Mouse (Mus musculus) R1 (cell line): ENCODE data around the gene Hdgfl2.
"Not testable (repeated sequence)": the region's sequence is repeated elsewhere in the genome, so short reads cannot be mapped to it uniquely, and the experiment has no call there.

Experiments used
- DNase-seq: peaks from one replicate; pipeline ENCODE4 v3.0.0-alpha.2; 2018; ENCODE audit warnings: low read depth, low spot score

Hdgfl2 gene

DNA sequence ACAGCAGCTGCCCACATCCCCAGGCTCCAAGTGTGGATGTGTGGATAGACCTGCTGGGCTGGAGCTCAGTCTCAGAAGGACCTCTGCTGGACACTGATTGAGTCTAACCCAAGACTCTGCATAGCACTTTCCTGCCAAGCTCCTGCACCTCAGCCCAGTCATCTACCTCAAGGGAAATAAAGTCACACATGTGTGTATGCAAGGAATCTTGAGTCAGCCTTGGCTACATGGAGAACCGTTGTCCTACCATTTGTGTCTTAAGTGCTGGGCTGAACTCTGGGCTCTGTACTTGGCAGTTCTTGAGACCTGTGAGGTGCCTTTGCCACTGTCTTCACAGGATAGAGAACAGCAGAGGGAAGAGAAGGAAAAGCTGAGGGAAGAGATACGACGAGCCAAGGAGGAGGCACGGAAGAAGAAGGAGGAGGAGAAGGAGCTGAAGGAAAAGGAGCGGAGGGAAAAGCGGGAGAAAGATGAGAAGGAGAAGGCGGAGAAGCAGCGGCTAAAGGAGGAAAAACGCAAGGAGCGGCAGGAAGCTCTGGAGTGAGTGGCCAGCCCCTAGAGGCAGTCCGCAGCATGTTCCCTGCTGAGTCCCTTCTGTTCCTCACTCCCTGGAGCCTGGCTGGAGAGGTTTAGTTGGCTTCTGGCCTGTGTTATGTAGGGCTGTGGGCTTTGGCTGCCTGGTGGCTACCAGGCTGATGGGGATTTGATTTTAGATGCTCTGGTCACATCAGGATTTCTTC lies 21.9 kb upstream of the Hdgfl2 start:
- DNase-seq = peak; percentile 31

DNA sequence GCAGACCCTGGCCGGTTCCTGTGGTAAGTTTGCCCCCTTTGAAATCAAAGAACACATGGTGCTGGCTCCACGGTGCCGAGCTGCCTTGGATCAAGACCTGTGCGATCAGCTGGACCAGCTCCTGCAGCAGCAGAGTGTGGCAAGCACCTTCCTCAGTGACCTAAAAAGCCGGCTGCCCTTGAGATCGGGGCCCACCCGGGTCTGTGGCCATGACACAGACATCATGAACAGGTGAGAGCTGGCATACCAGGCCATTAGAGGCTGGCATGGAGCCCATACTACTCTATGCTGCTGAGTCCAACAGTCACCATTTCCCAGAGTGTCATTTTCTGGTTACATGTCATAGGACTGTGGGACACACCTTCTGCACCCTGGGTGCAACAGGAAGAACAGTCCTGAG lies 17.4 kb upstream of the Hdgfl2 start:
- DNase-seq = no peak

DNA sequence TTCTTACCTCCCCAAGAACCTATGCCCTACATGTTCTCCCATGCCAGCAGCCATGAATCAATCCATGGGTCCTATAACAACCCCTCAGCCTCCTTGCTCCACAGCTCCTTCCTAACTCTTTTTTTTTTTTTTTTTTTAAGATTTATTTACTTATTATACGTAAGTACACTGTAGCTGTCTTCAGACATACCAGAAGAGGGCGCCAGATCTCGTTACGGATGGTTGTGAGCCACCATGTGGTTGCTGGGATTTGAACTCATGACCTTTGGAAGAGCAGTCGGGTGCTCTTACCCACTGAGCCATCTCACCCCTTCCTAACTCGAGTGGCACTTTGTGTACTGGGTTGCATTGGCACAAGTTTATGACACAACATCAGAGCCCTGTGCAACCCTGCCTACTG lies 13.7 kb upstream of the Hdgfl2 start:
- peak; percentile 39 for DNase-seq

DNA sequence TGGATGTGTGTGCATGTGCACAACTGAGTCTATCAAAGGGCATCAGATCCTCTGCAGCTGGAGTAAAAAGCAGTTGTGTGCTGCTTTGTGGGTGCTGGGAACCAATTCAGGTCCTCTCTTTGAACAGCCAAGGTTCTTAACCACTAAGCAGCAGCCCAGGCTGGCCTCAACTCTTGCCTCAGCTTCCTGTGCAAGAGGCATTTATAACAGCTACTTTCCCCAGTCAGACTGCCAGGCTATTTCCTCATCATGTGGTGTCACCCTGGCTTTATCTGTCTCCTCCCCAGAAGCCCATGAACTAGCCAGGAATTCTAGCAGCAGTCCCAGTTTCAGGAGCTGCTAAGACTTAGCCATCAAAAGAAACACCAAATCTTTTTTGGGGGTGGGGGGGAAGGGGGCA lies 13.0 kb upstream of the Hdgfl2 start:
- no peak for DNase-seq

DNA sequence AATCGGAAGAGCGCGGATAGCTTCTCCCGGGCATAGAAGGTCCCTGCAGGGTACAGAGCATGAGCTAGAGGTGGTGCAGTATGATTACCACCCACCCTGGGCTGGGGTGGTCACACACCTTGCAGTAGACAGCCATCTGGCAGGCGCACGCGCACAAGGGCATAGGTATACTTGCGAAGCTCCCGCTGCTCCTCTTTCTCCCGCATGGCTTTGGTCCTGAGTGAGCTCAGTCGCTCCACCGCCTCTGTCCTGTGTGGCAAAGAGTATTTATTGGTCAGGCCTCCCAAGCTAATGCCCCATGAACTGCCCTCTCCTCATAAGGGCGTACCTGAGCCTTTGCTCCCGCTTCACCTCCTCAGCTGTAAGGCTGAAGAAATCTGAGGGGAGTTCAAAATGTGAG lies 10.4 kb upstream of the Hdgfl2 start:
- DNase-seq = peak; percentile 29

DNA sequence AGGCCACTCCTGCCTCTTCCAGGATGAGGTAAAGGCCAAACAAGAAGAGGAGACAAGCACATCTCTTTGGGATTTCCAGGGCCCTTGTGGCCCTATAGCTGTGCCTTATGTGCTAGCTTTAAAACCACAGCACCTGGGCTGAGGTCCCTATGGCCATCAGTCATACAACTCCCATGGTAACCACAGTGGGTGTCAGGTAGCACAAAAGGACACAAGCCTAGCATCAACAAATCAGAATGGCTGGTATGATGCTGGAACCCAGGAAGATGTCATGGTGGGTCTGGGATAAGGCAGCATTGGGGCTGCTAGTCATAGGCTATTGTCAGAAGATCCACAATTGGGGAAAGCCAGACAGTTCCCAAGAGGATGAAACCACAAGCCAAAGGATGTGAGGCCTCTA lies 8.3 kb upstream of the Hdgfl2 start:
- DNase-seq = no peak

DNA sequence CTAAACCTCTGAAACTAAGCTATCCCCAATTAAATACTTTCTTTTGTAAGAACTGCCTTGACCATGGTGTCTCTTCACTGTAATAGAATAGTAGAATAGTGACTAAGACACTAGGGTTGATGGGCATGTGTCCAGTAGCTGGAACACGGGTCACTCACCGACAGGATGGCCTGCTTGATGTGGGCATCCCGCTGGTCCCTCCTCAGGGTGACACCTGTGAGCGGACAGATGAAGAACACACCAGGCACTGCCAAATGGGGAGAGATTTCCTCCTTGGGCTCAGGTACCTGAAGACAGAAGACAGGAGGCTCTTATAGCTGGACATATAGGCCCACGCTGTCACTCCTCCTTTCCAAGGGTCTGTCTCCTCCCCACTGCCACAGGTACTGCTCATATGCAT lies 7.2 kb upstream of the Hdgfl2 start:
- DNase-seq = no peak

DNA sequence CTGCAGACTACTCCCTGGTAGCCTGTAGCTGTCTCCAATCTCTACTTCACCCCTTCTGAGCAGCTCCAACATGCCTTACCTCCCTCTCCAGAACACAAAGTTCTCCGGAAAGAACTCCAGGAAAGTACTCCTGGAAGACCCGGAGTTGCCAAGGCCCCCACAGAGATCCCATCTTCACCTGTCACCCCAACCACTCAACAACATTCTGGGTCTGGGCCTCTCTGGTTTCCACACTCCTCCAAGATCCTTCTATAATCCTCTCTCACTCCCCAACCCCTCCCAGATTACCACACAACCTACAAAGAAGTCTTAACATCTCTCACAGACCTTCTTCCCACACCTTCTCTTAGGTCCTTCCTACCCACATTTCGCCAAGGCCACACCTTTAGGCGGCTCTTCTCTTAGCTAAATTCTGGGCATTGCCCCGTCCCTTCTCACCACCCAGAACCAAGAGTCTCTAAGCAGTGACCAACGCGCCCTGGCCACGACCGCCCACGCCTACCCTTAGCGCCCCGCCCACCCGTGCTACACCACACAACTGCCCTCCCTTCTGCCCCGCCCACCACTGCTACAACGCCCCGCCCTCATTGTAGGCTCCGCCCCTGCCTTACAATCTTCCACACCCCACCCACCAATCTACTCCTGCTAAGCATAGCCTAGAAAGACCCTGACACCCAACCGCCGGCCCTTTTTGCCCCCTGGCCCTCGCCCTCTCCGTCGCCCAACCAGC lies 5.2 kb upstream of the Hdgfl2 start:
- DNase-seq = peak; percentile 93

DNA sequence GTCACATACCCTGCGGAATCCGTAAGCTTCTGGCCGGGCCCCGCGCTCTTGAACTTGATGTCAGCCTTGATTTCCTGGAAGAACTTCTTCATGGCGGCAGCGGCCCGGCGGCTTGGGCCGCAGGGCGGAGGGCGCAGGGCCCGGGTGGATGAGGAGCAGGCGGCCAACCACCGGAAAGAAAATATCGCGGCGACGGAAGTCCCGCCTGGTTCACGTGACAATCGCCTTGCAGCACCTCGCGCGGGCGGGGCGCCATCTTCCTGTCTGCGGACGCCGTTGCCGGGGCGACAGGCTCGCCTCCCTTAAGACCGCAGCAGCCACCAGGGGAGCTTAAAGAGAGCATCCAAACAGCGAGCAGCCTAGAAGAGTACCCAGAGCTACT lies 4.6 kb upstream of the Hdgfl2 start, which contains the start of gene Ubxn6:
Gene Ubxn6 (minus strand): TSS at position 202 of the 382 bp plus-strand sequence.
- DNase-seq = peak; percentile 98

DNA sequence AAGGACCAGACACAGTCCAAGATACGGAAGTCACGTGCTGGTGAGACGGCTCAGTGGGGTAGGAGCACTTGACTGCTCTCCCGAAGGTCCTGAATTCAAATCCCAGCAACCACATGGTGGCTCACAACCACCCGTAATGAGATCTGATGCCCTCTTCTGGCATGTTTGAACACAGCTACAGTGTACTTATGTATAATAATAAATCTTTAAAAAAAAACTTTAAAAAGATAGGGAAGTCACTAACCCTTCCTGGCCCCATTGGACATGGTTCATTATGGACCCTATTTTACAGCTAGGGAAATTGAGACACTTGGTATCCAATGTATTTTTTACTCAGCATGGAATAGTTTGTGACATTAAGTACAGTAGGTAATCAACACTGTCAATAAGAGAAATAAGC lies 1.9 kb upstream of the Hdgfl2 start:
- DNase-seq = no peak

DNA sequence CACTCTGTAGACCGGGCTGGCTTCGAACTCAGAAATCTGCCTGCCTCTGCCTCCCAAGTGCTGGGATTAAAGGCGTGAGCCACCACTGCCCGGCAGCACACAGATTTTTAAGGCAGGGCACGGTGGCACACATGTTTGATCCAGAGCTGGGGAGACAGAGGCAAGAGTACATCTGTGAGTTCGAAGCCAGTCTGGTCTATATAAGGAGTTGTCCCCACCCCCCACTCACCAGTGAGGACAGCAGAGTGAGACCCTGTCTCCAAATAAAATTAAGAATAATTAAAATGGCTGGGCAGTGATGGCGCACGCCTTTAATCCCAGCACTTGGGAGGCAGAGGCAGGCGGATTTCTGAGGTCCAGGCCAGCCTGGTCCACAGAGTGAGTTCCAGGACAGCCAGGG lies 1.1 kb upstream of the Hdgfl2 start:
- DNase-seq = not testable (repeated sequence)

DNA sequence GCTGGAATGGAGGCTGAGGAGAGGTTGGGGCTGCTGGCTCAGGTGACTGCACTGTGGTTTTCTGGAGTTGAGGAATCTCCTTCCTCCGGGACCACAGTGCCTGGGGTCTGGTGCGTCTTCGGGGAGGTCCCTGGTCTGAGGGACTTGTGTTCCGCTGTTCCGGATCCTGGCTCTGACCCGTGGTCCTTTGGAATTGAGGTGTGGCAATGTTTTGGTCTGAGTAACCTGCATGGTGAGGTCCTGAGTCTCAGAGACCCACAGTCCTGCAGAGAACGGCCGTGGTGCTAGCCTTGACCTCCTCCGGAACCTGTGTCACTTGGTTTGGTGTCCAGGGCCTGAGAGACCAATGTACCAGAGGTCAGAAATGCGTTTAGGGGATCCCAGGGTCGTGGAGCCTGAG lies 487 bp downstream of the Hdgfl2 start:
- peak; percentile 35 for DNase-seq

DNA sequence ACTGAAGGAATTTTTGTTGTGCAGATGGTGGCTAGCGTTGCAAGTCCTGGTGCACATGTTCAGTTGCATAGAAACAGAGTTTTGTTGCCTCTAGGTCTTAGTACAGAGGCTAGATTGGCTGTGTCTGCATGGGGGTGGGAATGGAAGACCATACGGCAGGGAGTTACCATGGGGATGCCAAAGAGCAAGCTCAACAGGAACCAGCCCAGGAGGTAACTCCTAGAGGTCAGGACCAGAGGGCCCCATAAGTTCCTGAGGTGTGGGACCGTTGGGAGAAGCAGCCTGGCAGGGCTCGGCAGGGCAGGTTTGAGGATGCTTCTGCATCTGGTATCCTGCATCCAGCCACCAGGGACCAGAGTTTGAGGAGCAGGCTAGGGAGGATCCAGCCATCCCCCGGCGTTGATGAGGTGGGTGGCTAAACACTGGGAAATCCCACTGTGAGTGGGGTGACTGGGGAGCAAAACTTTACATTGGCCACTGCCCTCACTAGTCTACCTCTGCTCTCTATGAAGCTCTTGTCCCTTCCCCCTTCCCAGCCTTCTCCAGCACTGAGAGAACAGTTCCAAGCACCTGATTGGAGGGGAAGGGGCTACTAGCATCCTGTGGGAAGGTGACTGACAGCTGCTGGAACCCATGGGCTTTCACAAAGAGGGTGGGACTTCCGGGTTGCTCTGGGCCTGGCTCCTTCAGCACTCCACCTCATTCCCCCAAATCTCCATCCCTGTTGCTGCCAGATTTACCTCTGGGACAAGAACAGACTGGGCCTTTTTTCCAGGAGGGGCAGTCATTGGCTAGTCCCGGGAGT lies 1.5 kb downstream of the Hdgfl2 start:
- DNase-seq = peak; percentile 97

DNA sequence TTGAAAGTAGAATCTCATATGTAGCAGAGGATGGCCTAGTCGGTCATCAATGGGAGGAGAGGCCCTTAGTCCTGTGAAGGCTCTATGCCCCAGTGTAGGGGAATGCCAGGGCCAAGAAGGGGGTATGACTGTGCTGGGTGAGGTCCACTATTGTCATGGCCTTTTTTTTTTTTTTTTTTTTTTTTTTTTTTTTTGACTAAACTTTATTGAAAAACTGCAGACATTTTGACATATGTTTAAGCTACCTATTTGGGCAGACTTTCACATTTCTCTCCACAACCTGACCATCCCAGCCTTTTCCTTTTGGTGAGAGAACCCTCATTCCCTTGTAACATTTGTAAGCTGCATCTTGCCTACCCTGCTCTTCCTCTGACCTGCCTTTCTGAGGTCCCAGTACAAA lies 12.9 kb downstream of the Hdgfl2 start:
- DNase-seq = no peak

DNA sequence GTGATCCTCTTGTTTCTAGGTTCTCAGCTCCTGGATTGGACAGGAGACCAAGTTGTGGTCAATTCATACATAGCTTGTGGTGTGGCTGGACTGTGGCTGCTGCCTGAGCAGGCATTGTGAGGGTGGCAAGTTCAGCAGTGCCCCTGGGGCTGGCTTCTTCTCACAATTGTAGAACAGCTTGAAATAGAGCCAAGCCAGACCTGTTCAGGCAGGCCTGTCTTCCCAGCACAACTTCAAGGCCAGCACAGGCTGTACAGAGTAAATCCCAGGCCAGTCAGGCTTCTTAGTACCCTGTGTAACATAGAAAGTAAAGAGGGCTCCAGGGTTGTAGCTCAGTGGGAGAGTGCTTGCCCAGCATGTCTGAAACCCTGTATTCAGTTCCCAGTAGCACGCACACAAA lies 13.4 kb downstream of the Hdgfl2 start:
- no peak for DNase-seq

DNA sequence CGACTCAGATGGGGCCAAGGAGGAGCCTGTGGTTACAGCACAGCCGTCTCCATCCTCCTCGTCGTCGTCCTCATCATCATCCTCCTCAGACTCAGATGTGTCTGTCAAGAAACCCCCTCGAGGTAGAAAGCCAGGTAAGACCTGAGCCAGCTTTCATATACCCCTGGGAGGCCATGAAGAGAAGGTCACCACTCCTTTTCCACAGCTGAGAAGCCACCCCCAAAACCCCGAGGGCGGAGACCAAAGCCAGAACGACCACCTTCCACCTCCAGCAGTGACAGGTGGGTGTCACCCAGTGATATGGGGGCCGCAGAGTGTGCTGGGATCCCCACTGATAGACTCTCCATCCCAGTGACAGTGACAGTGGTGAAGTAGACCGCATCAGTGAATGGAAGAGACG lies 17.4 kb downstream of the Hdgfl2 start:
- DNase-seq = no peak

DNA sequence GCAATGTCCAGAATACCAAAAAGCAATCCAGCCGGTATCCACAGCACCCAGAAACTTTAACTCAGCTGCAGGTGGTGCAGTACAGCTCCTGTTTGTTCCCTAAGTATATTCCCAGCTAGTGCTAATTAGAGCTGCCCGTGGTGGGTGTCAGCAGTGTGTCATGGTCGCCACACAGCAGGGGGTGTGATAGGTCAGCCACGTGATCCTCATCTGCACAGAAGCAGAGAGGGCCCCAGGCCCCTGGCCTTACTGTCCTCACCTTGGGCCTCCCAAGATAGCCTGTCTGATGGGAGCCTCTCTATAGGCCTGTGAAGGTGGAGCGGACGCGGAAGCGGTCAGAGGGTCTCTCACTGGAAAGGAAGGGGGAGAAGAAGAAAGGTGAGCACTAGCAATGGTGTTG lies 18.7 kb downstream of the Hdgfl2 start:
- DNase-seq = no peak

DNA sequence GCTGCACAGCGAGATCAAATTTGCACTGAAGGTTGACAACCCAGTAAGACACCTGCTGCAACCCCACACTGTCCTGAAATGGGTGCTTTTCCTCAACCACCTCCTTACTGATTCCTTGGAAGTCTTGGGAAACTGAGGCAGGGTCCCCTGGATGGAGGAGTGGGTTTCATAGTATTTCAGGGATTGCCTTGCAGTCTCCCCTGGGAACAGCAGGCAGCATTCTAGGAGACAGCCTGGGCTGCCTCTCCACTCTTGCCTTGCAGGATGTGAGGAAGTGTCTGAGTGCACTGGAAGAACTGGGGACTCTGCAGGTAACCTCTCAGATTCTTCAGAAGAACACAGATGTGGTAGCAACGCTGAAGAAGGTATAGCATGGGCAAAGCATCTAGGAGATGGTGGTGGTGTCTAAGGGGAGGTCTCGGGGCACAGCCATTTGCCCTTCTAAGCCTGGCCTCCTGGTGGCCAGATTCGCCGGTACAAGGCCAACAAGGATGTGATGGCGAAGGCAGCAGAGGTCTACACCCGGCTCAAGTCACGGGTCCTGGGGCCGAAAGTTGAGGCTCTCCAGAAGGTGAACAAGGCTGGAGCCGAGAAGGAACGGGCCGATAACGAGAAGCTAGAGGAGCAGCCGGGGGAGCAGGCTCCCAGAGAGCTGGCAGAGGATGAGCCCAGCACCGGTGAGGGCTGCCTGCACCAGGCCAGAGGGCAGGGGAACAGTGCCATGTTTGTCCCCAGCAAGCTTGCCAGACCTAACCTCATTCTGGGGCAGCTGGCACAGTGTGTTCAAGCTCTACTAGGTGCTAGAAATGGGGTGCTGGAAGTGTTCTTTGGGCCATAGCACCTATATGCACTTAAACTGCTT lies 19.5 kb downstream of the Hdgfl2 start:
- DNase-seq = no peak

DNA sequence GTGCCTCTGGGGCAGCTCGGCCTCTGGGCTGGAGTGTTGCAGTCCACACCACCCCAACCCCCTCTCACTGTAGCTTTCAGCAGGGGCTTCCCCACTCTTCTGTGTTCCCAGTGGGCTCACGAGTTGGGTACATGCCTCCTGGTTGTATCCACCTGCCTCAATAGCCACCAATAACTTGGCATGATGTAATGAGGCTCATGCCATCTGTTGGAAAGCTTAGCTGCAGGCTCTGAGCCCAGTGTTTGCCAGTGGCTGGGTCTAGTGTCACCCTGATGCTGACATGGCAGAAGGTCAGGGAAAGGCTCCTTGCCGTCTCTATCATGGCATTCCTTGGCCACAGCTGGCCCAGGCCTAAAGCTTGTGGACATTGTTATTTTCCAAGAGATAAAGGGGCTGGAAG lies 21.4 kb downstream of the Hdgfl2 start:
- no peak for DNase-seq

DNA sequence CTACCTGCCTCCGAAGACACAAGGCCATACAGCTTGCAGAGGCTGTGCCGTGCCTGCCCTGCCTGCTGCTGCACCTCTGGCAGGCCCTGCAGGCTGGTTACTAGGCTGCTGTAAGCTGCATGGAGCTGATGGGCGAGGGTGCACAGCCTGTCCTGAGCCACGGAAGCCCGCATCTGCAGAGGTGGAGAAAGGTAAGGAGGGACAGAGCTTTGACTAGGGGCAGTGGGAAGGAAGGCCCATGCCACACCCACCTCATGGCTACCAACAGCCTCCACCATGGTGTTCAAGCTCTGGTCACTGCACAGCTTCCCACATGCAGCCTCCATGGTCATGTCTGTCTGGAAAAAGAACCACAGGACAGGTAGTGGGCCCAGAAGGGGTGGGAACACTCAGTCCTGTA lies 22.7 kb downstream of the Hdgfl2 start:
- DNase-seq = no peak

DNA sequence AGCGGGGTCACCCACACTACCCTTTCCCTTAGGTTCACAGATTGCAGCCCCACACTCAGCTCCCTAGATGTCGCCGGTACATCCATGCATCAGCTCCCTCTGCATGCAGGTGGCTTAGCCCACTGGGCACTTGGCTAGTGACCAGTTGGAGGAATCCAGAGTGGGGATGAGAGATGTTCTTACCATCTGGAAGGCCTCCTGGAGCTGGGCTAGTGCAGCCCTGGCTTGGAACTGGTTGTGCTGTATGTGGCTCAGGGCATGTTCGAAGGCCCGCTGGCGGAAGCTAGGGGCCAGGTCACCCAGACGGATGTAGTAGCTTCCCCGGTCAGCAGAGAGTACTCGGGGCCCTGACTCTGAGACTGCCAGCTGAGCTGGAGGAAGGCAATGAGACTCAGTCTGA lies 23.5 kb downstream of the Hdgfl2 start:
- no peak for DNase-seq
